Mouse (Mus musculus): ENCODE data around the gene Nid1. TPM values are rescaled to one million over a fixed set of nuclear protein-coding genes. Genes with fewer than 3 reads are reported as not detected.

Nid1 gene
- polyA plus RNA-seq, 1 experiment from 2014 or later, result 37.8 TPM

- WGBS (ENCODE audit: insufficient replicate concordance), result 55% methylated on average over 2 of the region's 2 CpGs
- H3K9ac ChIP-seq (ENCODE audit: low read depth, low read length), result no peak overlapping the region
- no peak overlapping the region for H3K4me3 ChIP-seq (ENCODE audit: low read depth, low read length)
- H3K36me3 ChIP-seq (ENCODE audit: control insufficient read depth, insufficient read depth), result no peaks in the 10 kb centered on the region; the same call in 1 of the 2 replicates
- H3K4me2 ChIP-seq (ENCODE audit: low read depth, low read length), result no peak overlapping the region
- H3K27me3 ChIP-seq (ENCODE audit: control insufficient read depth, insufficient read depth, low read depth, low read length), result no peaks in the 10 kb centered on the region
- no peak overlapping the region for H3K27ac ChIP-seq (ENCODE audit: low read length)
- H3K9me3 ChIP-seq (replicated peaks; ENCODE audit: control insufficient read depth, low read length), result no peaks in the 10 kb centered on the region
- ATAC-seq (ENCODE audit: low read depth), result no peak
- no peaks in the 10 kb centered on the region for H3K4me1 ChIP-seq (ENCODE audit: control insufficient read depth, low read depth, low read length)
These were observed 42.6 kb downstream of the Nid1 start for GRCm38 (mm10) chr13:13479986-13480385.

GRCm38 (mm10) chr13:13481033-13481432, 43.7 kb downstream of the Nid1 start:
- 61% methylated on average over 5 of the region's 5 CpGs for WGBS (ENCODE audit: insufficient replicate concordance)
- H3K36me3 ChIP-seq (ENCODE audit: control insufficient read depth, insufficient read depth), result no peaks in the 10 kb centered on the region; the same call in 1 of the 2 replicates
- no peak overlapping the region for H3K4me2 ChIP-seq (ENCODE audit: low read depth, low read length)
- no peak overlapping the region for H3K27ac ChIP-seq (ENCODE audit: low read length)
- no peaks in the 10 kb centered on the region for H3K4me1 ChIP-seq (ENCODE audit: control insufficient read depth, low read depth, low read length)
- no peaks in the 10 kb centered on the region for H3K27me3 ChIP-seq (ENCODE audit: control insufficient read depth, insufficient read depth, low read depth, low read length)
- no peak overlapping the region for H3K9ac ChIP-seq (ENCODE audit: low read depth, low read length)
- H3K9me3 ChIP-seq (replicated peaks; ENCODE audit: control insufficient read depth, low read length), result no peaks in the 10 kb centered on the region
- no peak for ATAC-seq (ENCODE audit: low read depth)
- H3K4me3 ChIP-seq (ENCODE audit: low read depth, low read length), result no peak overlapping the region

- 77% methylated on average over 16 of the region's 16 CpGs for WGBS (ENCODE audit: insufficient replicate concordance)
- H3K27ac ChIP-seq (ENCODE audit: low read length), result no peak overlapping the region
- ATAC-seq (ENCODE audit: low read depth), result no peak
These were observed 44.7 kb downstream of the Nid1 start for GRCm38 (mm10) chr13:13481875-13482674.

GRCm38 (mm10) chr13:13484351-13484751, 47.0 kb downstream of the Nid1 start:
- H3K4me3 ChIP-seq (ENCODE audit: low read depth, low read length), result no peak overlapping the region
- H3K27ac ChIP-seq (ENCODE audit: low read length), result no peak overlapping the region
- no peaks in the 10 kb centered on the region for H3K9me3 ChIP-seq (replicated peaks; ENCODE audit: control insufficient read depth, low read length)
- no peaks in the 10 kb centered on the region for H3K4me1 ChIP-seq (ENCODE audit: control insufficient read depth, low read depth, low read length)
- no peak for ATAC-seq (ENCODE audit: low read depth)
- H3K4me2 ChIP-seq (ENCODE audit: low read depth, low read length), result no peak overlapping the region
- no peaks in the 10 kb centered on the region for H3K27me3 ChIP-seq (ENCODE audit: control insufficient read depth, insufficient read depth, low read depth, low read length)
- H3K36me3 ChIP-seq (ENCODE audit: control insufficient read depth, insufficient read depth), result no peaks in the 10 kb centered on the region; the same call in 1 of the 2 replicates
- WGBS (ENCODE audit: insufficient replicate concordance), result 46% methylated on average over 7 of the region's 7 CpGs
- no peak overlapping the region for H3K9ac ChIP-seq (ENCODE audit: low read depth, low read length)

More at GRCm38 (mm10) chr13:13481875-13482674, 44.7 kb downstream of the Nid1 start:
- Histone ChIP-seq H3K4me1 (ENCODE audit: control insufficient read depth, low read depth, low read length) (no peaks in the 10 kb centered on the region), H3K9me3 (replicated peaks; ENCODE audit: control insufficient read depth, low read length) (no peaks in the 10 kb centered on the region), H3K9ac (ENCODE audit: low read depth, low read length) (no peak overlapping the region), H3K36me3 (ENCODE audit: control insufficient read depth, insufficient read depth) (no peaks in the 10 kb centered on the region; the same call in 1 of the 2 replicates), H3K27me3 (ENCODE audit: control insufficient read depth, insufficient read depth, low read depth, low read length) (no peaks in the 10 kb centered on the region), H3K4me2 (ENCODE audit: low read depth, low read length) (no peak overlapping the region), H3K4me3 (ENCODE audit: low read depth, low read length) (no peak overlapping the region)

GRCm38 (mm10) chr13:13484883-13485282, 47.5 kb downstream of the Nid1 start:
- Histone ChIP-seq H3K4me1 (ENCODE audit: control insufficient read depth, low read depth, low read length) (no peaks in the 10 kb centered on the region), H3K4me3 (ENCODE audit: low read depth, low read length) (no peak overlapping the region), H3K9ac (ENCODE audit: low read depth, low read length) (no peak overlapping the region), H3K27me3 (ENCODE audit: control insufficient read depth, insufficient read depth, low read depth, low read length) (no peaks in the 10 kb centered on the region), H3K36me3 (ENCODE audit: control insufficient read depth, insufficient read depth) (no peaks in the 10 kb centered on the region; the same call in 1 of the 2 replicates), H3K27ac (ENCODE audit: low read length) (no peak overlapping the region), H3K4me2 (ENCODE audit: low read depth, low read length) (no peak overlapping the region), H3K9me3 (replicated peaks; ENCODE audit: control insufficient read depth, low read length) (no peaks in the 10 kb centered on the region)
- 61% methylated on average over 2 of the region's 2 CpGs for WGBS (ENCODE audit: insufficient replicate concordance)
- ATAC-seq (ENCODE audit: low read depth), result no peak

- 65% methylated on average over 4 of the region's 4 CpGs for WGBS (ENCODE audit: insufficient replicate concordance)
- no peak overlapping the region for H3K4me3 ChIP-seq (ENCODE audit: low read depth, low read length)
These were observed 48.3 kb downstream of the Nid1 start for GRCm38 (mm10) chr13:13485682-13486081.

DNA sequence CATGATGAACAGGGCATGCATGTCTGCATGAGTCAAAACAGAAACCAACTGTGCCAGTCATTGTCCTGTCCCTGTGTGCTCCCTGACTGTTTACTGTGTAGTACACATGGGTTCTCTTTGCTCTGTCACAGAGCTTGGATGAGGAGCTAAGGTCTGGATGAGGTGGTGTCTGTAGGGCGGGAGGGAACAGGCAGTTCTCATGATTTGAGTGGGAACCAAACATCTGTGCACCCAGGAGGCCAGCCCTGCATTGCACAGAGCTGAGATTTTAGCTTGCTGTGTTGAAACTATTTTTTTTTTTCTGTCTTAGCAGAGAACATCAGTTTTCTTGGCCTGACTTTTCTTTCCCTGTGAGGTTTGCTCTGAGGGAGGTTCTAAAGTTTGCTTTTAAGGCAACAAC, 50.5 kb downstream of the Nid1 start:
- ATAC-seq (ENCODE audit: low read depth), result no peak
- Histone ChIP-seq H3K4me1 (ENCODE audit: control insufficient read depth, low read depth, low read length) (no peaks in the 10 kb centered on the region), H3K9me3 (replicated peaks; ENCODE audit: control insufficient read depth, low read length) (no peaks in the 10 kb centered on the region), H3K27me3 (ENCODE audit: control insufficient read depth, insufficient read depth, low read depth, low read length) (no peaks in the 10 kb centered on the region), H3K4me2 (ENCODE audit: low read depth, low read length) (no peak overlapping the region), H3K9ac (ENCODE audit: low read depth, low read length) (no peak overlapping the region), H3K4me3 (ENCODE audit: low read depth, low read length) (no peak overlapping the region), H3K36me3 (ENCODE audit: control insufficient read depth, insufficient read depth) (no peaks in the 10 kb centered on the region; the same call in 1 of the 2 replicates), H3K27ac (ENCODE audit: low read length) (no peak overlapping the region)
- WGBS (ENCODE audit: insufficient replicate concordance), result 47% methylated on average over 1 of the region's 1 CpGs

More at GRCm38 (mm10) chr13:13485682-13486081, 48.3 kb downstream of the Nid1 start:
- Histone ChIP-seq H3K9me3 (replicated peaks; ENCODE audit: control insufficient read depth, low read length) (no peaks in the 10 kb centered on the region), H3K4me2 (ENCODE audit: low read depth, low read length) (no peak overlapping the region), H3K27ac (ENCODE audit: low read length) (no peak overlapping the region), H3K36me3 (ENCODE audit: control insufficient read depth, insufficient read depth) (no peaks in the 10 kb centered on the region; the same call in 1 of the 2 replicates), H3K27me3 (ENCODE audit: control insufficient read depth, insufficient read depth, low read depth, low read length) (no peaks in the 10 kb centered on the region), H3K4me1 (ENCODE audit: control insufficient read depth, low read depth, low read length) (no peaks in the 10 kb centered on the region), H3K9ac (ENCODE audit: low read depth, low read length) (no peak overlapping the region)
- no peak for ATAC-seq (ENCODE audit: low read depth)

- Histone ChIP-seq H3K36me3 (ENCODE audit: control insufficient read depth, insufficient read depth) (no peaks in the 10 kb centered on the region; the same call in 1 of the 2 replicates), H3K9me3 (replicated peaks; ENCODE audit: control insufficient read depth, low read length) (no peaks in the 10 kb centered on the region), H3K4me3 (ENCODE audit: low read depth, low read length) (no peak overlapping the region), H3K27me3 (ENCODE audit: control insufficient read depth, insufficient read depth, low read depth, low read length) (no peaks in the 10 kb centered on the region), H3K4me1 (ENCODE audit: control insufficient read depth, low read depth, low read length) (no peaks in the 10 kb centered on the region), H3K4me2 (ENCODE audit: low read depth, low read length) (no peak overlapping the region), H3K9ac (ENCODE audit: low read depth, low read length) (no peak overlapping the region), H3K27ac (ENCODE audit: low read length) (no peak overlapping the region)
- ATAC-seq (ENCODE audit: low read depth), result no peak
- 65% methylated on average over 5 of the region's 5 CpGs for WGBS (ENCODE audit: insufficient replicate concordance)
These were observed 52.5 kb downstream of the Nid1 start for GRCm38 (mm10) chr13:13489861-13490260.

DNA sequence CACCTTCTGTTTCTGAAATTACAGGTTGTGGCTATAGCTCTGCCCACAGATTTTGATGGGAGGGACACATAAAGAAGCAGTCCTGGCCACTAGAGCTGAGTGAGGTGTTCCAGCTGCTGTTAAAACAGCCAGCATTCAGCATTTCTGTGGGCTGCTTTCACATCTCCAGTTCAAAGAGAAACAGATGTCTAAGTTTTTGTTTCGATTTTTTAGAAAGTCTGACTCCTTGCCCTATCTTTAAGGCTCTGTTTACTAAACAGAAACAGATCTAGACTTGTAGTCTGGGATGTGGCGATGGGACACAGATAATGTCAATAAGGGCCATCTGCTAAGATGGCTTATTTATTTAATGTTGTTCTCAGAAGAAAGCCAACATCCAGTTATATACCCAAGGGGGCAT, 54.8 kb downstream of the Nid1 start:
- WGBS (ENCODE audit: insufficient replicate concordance), result 43% methylated on average over 2 of the region's 2 CpGs
- no peaks in the 10 kb centered on the region; the same call in 1 of the 2 replicates for H3K36me3 ChIP-seq (ENCODE audit: control insufficient read depth, insufficient read depth)
- no peak overlapping the region for H3K9ac ChIP-seq (ENCODE audit: low read depth, low read length)
- H3K27me3 ChIP-seq (ENCODE audit: control insufficient read depth, insufficient read depth, low read depth, low read length), result no peaks in the 10 kb centered on the region
- no peak for ATAC-seq (ENCODE audit: low read depth)
- H3K4me2 ChIP-seq (ENCODE audit: low read depth, low read length), result no peak overlapping the region
- no peaks in the 10 kb centered on the region for H3K9me3 ChIP-seq (replicated peaks; ENCODE audit: control insufficient read depth, low read length)
- H3K27ac ChIP-seq (ENCODE audit: low read length), result no peak overlapping the region
- H3K4me1 ChIP-seq (ENCODE audit: control insufficient read depth, low read depth, low read length), result no peaks in the 10 kb centered on the region
- no peak overlapping the region for H3K4me3 ChIP-seq (ENCODE audit: low read depth, low read length)

All from liver, embryonic 16.5 days (tissue).